Mouse (Mus musculus): ENCODE measurements around the gene Irs1.

The Irs1 gene

GRCm38 (mm10) chr1:82188549-82189231, 102.5 kb downstream of the Irs1 start:
- in situ Hi-C loops (cut with MboI, MseI): no loop called here

GRCm38 (mm10) chr1:82183913-82184442, 107.2 kb downstream of the Irs1 start:
- in situ Hi-C loops (cut with MboI, MseI): no loop called here
